Mouse (Mus musculus) embryonic facial prominence, embryonic 11.5 days (tissue): ENCODE measurements around the gene Wdr63. TPM values are rescaled to one million over a fixed set of nuclear protein-coding genes. Genes with fewer than 3 reads are reported as not detected.
A peak's percentile ranks its signal among the peaks of the same experiment; 100 is the strongest.

ENCODE experiments used
- ATAC-seq: fragments of 200-750 bp; cut with Nextera tagmentation; replicated peaks from 2 replicates; pipeline ENCODE4 v1.8.0; 2017; ENCODE audit warnings: low read depth; ENCODE audit not compliant: insufficient number of reproducible peaks, low FRiP score, low TSS enrichment
- DNase-seq: peaks from one replicate; pipeline ENCODE4 v3.0.0-alpha.2; 2015; ENCODE audit warnings: low spot score
- H3K27ac ChIP-seq: fragments of 300-500 bp; sonication (generic); replicated peaks from 2 replicates; pipeline ENCODE4 v1.5.1; 2014; ENCODE audit warnings: mild to moderate bottlenecking, low read depth, low read length, control low read depth
- H3K27me3 ChIP-seq: fragments of 300-500 bp; sonication (generic); 2 replicates; pipeline ENCODE4 v1.6.1; 2014; ENCODE audit warnings: mild to moderate bottlenecking, low read length, moderate library complexity, mixed read lengths; ENCODE audit not compliant: control insufficient read depth, insufficient read depth
- H3K36me3 ChIP-seq: fragments of 300-500 bp; sonication (generic); replicated peaks from 2 replicates; pipeline ENCODE4 v1.6.1; 2014; ENCODE audit warnings: low read depth, mild to moderate bottlenecking, low read length, moderate library complexity, mixed read lengths; ENCODE audit not compliant: control insufficient read depth, insufficient read depth
- H3K4me1 ChIP-seq: fragments of 300-500 bp; sonication (generic); 2 replicates; pipeline ENCODE4 v1.6.1; 2014; ENCODE audit warnings: low read length, mixed read lengths; ENCODE audit not compliant: control insufficient read depth, insufficient read depth
- H3K4me2 ChIP-seq: fragments of 300-500 bp; sonication (generic); 2 replicates; pipeline ENCODE4 v1.6.1; 2014; ENCODE audit warnings: low read depth, mild to moderate bottlenecking, control low read depth, low read length, moderate library complexity
- H3K4me3 ChIP-seq: fragments of 300-500 bp; sonication (generic); 2 replicates; pipeline ENCODE4 v1.5.1; 2014; ENCODE audit warnings: low read depth, low read length, control low read depth
- H3K9ac ChIP-seq: fragments of 300-500 bp; sonication (generic); replicated peaks from 2 replicates; pipeline ENCODE4 v1.6.1; 2014; ENCODE audit warnings: mild to moderate bottlenecking, control low read depth, low read length
- H3K9me3 ChIP-seq: fragments of 300-500 bp; sonication (generic); replicated peaks from 2 replicates; pipeline ENCODE4 v1.6.1; 2016; ENCODE audit warnings: mild to moderate bottlenecking, low read length, inconsistent platforms, mixed read lengths; ENCODE audit not compliant: control insufficient read depth
- WGBS: fragments of 180-500 bp; shearing (Covaris S2); extraction: QIAGEN DNeasy Blood & Tissue Kit; methylation state at CpG from one replicate; pipeline ENCODE4 v1.1.7; 2014; 5-methylcytosine and 5-hydroxymethylcytosine counted together
- polyA plus RNA-seq: library from polyadenylated mRNA; unstranded; fragments of >200 nt; fragmentation: Nextera tagmentation; extraction: Ambion mirVana; gene quantifications from 2 replicates; pipeline ENCODE4 v1.2.1, GENCODE M21; 2014

Gene Wdr63
- polyA plus RNA-seq, 1 experiment from 2014 or later = 0.50 TPM

DNA sequence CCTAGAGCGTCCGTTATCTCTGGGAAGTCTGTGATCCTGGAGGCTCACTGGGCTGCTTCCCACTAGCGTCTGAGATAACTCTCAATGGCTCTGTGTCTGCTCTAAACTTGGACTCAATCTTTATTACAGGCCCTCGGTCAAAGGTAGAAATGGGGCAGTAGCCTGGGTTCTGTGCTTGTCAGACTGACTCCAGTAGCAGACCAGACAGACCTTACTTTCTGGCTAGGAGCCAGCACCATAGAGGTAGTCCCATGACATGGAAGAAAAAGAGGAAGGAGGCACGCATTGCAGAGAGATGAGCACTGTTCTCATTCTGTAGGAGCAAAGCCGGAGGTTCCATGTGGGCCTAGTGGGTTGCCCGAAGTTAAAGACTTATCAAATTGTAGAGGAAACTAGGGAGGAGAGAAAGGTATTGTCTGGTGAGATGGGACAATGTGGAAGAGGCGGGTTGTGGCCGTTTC, 10.1 kb upstream of the Wdr63 start:
- Histone ChIP-seq H3K36me3 (no peaks in the 10 kb centered on the region), H3K27ac (no peak overlapping the region), H3K9me3 (no peaks in the 10 kb centered on the region), H3K9ac (no peak overlapping the region), H3K4me2 (no peak overlapping the region), H3K27me3 (peaks cover 9% of the 10 kb centered on the region; the same call in 1 of the 2 replicates), H3K4me3 (no peak overlapping the region), H3K4me1 (peaks cover 5% of the 10 kb centered on the region; the same call in 1 of the 2 replicates)
- no peak for ATAC-seq
- WGBS = 61% methylated on average over 9 of the region's 9 CpGs
- no peak for DNase-seq

- H3K9ac ChIP-seq = peak within 1 kb of the TSS; percentile 32
- WGBS = 7% methylated on average over 35 of the region's 35 CpGs
- peak; percentile 44; the same call in 1 of the 2 replicates for ATAC-seq
Observed at GRCm38 (mm10) chr3:146117258-146117996, 9.5 kb upstream of the Wdr63 start, which contains the start of gene Mcoln3. Gene Mcoln3 (plus strand): TSS chr3:146117450.

GRCm38 (mm10) chr3:146110916-146111315, 3.0 kb upstream of the Wdr63 start:
- H3K4me3 ChIP-seq = no peak overlapping the region
- ATAC-seq (no peak), DNase-seq (no peak)
- H3K4me2 ChIP-seq = no peak overlapping the region
- 75% methylated on average over 6 of the region's 6 CpGs for WGBS
- H3K4me1 ChIP-seq = no peaks in the 10 kb centered on the region
- no peaks in the 10 kb centered on the region for H3K36me3 ChIP-seq
- H3K9ac ChIP-seq = no peak overlapping the region
- no peak overlapping the region for H3K27ac ChIP-seq
- no peaks in the 10 kb centered on the region for H3K27me3 ChIP-seq
- H3K9me3 ChIP-seq = no peaks in the 10 kb centered on the region

More at GRCm38 (mm10) chr3:146117258-146117996, 9.5 kb upstream of the Wdr63 start, which contains the start of gene Mcoln3:
- Histone ChIP-seq H3K4me1 (peaks cover 5% of the 10 kb centered on the region; the same call in 1 of the 2 replicates), H3K4me2 (peak within 1 kb of the TSS; percentile 47), H3K27ac (no peak within 1 kb of the TSS), H3K27me3 (peaks cover 9% of the 10 kb centered on the region; the same call in 1 of the 2 replicates), H3K4me3 (peak within 1 kb of the TSS; percentile 28), H3K36me3 (no peaks in the 10 kb centered on the region), H3K9me3 (no peaks in the 10 kb centered on the region)
- no peak for DNase-seq

DNA sequence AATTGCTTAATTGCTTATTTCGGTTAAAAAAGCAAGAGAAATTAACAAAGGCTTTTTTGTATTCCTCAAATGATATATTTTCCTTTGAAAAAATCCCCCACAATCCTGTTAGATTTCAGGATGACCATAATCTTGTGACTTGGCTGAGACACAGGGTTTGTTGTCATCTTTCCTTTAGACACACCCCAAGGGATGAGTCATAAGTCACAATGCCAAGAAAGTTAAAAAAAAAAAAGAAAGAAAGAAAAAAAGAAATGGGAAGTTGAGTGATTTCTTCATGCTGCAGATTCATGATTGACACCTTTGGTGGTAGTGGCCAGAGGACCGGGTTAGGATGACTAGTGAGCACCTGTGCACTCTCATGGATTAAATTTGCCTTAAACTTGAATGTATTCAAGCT, 2.4 kb upstream of the Wdr63 start:
- Histone ChIP-seq H3K9me3 (no peaks in the 10 kb centered on the region), H3K4me3 (no peak overlapping the region), H3K36me3 (no peaks in the 10 kb centered on the region), H3K4me1 (no peaks in the 10 kb centered on the region), H3K9ac (no peak overlapping the region), H3K27ac (no peak overlapping the region), H3K4me2 (no peak overlapping the region), H3K27me3 (no peaks in the 10 kb centered on the region)
- 74% methylated on average over 2 of the region's 2 CpGs for WGBS
- DNase-seq (no peak), ATAC-seq (no peak)

DNA sequence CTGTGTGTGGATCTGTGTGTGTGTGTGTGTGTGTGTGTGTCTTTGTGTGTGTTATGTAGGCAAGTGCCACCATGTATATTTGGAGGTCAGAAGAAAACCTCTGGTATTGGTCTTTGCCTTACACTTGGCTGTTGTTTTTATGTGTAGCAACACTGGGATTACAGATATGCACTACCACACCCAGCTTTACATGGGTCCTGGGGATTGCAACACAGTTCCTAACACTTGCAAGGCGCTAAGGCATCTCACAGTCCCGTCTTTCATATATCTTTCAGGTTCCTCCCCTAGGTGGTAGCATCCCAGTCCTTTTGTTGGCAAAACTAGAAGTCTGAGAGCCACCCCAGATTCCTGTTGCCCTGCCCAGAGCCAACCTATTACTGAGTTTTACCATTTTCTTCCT, 1.0 kb upstream of the Wdr63 start:
- H3K27ac ChIP-seq = no peak overlapping the region
- H3K27me3 ChIP-seq = no peaks in the 10 kb centered on the region
- ATAC-seq (no peak), DNase-seq (no peak)
- no peaks in the 10 kb centered on the region for H3K4me1 ChIP-seq
- no peak overlapping the region for H3K9ac ChIP-seq
- H3K4me2 ChIP-seq = no peak overlapping the region
- H3K4me3 ChIP-seq = no peak overlapping the region
- H3K36me3 ChIP-seq = no peaks in the 10 kb centered on the region
- H3K9me3 ChIP-seq = no peaks in the 10 kb centered on the region
- 72% methylated on average over 2 of the region's 2 CpGs for WGBS

DNA sequence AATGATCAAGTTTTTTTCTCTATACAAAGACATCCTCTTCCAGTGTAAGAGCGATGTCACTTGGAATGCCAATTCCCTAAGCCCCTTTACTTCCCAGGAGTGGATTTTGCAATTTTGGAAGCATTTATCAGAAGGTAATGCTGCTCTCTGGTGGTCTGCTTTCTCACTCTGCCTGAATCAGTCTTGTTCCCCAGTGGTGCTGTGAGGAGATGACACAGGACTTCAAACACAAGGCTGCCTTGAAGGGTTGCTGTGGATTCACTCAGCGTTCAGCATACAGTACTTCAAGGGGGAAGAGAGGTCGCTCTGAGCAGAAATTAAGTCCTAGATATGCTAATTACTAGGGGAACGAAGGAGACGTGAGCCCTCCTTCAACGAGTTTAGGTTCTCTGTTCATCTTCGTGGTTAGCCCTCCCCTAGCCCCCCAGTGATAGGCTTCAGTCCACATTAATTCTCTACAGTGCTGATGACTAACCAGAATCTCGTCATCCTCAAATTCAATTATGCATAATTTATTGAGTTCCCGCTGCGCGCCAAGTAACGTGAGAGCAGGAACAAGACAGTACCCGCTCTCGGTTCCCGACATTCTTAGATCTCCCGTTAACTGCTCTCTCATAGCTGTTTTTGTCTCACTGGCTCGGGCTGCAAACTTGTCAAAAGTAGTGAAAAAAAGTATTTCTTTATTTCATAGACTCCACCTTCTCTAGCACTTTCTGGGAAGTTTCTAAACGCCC, 647 bp downstream of the Wdr63 start:
- H3K27ac ChIP-seq = no peak overlapping the region
- WGBS = 7% methylated on average over 18 of the region's 18 CpGs
- no peaks in the 10 kb centered on the region for H3K27me3 ChIP-seq
- DNase-seq = peak; percentile 59
- peak overlapping the region; percentile 5 for H3K9ac ChIP-seq
- H3K4me1 ChIP-seq = no peaks in the 10 kb centered on the region
- H3K36me3 ChIP-seq = no peaks in the 10 kb centered on the region
- H3K9me3 ChIP-seq = no peaks in the 10 kb centered on the region
- peak; percentile 44; the same call in 1 of the 2 replicates for ATAC-seq
- peak overlapping the region; percentile 43 for H3K4me3 ChIP-seq
- peak overlapping the region; percentile 76 for H3K4me2 ChIP-seq

DNA sequence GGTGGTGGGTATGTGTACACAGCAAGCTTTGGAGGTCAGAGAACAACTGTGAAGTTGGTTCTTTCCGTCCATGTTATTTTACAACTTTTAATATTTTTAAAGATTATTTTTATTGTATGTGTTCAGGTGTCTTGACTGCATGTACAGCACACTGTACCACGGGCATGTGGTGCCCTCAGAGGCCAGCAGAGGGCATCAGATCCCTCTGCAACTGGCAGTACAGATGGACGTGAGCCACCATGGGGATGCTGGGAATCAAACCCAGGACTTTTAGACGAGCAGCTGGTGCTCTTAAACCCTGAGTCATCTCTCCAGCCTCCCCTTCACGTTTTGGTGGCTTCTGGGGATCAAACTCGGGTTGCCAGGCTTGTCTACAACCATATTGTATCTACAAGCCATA, 5.9 kb downstream of the Wdr63 start:
- Histone ChIP-seq H3K36me3 (no peaks in the 10 kb centered on the region), H3K4me1 (no peaks in the 10 kb centered on the region), H3K4me2 (no peak overlapping the region), H3K27me3 (no peaks in the 10 kb centered on the region), H3K27ac (no peak overlapping the region), H3K9ac (no peak overlapping the region), H3K9me3 (no peaks in the 10 kb centered on the region), H3K4me3 (no peak overlapping the region)
- DNase-seq = no peak
- WGBS = 59% methylated on average over 6 of the region's 6 CpGs
- ATAC-seq = no peak

- no peak overlapping the region for H3K4me3 ChIP-seq
- no peaks in the 10 kb centered on the region for H3K27me3 ChIP-seq
- H3K27ac ChIP-seq = no peak overlapping the region
- H3K9ac ChIP-seq = no peak overlapping the region
- no peaks in the 10 kb centered on the region for H3K9me3 ChIP-seq
- H3K4me1 ChIP-seq = no peaks in the 10 kb centered on the region
- no peaks in the 10 kb centered on the region for H3K36me3 ChIP-seq
- no peak overlapping the region for H3K4me2 ChIP-seq
- ATAC-seq = no peak
- DNase-seq = no peak
Observed at GRCm38 (mm10) chr3:146099925-146100324, 8.0 kb downstream of the Wdr63 start.
